Mouse (Mus musculus): Measurements from ENCODE around the gene Hist1h2bb. TPM values are rescaled to one million over a fixed set of nuclear protein-coding genes. Genes with fewer than 3 reads are reported as not detected.

The Hist1h2bb gene
- polyA plus RNA-seq, 1 experiment from 2014 or later: 4.6 TPM

DNA sequence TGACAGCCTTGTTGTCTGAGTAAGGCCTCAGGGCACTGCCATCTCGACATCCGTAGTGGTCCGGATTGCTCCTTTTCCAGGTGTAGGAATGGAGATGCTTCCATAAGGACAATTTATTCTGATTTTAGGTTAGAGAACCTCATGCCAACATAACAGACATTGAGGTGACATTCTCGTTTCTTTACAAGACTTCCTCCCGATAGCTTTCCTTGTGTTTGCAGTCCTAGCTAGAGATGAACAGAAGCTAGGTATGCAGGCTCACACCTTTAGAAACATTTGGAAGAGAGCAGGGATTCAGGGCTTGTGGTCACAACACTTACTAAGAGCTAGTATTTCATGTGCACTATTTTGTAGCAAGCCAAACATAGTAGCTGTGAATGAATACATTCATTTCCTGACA is 3.3 kb upstream of the Hist1h2bb start:
- Histone ChIP-seq H3K9me3 (ENCODE audit: control insufficient read depth, low read length) (no peaks in the 10 kb centered on the region), H3K27ac (ENCODE audit: low read depth, low read length) (peak overlapping the region; percentile 79), H3K4me3 (ENCODE audit: low read depth, low read length) (no peak overlapping the region), H3K4me1 (replicated peaks; ENCODE audit: control insufficient read depth, insufficient read depth, low read length) (peaks cover 12% of the 10 kb centered on the region), H3K27me3 (replicated peaks; ENCODE audit: control insufficient read depth, insufficient read depth, low read length) (no peaks in the 10 kb centered on the region), H3K4me2 (peak overlapping the region; percentile 34; the same call in 1 of the 2 replicates), H3K36me3 (ENCODE audit: control insufficient read depth, insufficient read depth, low read length) (no peaks in the 10 kb centered on the region), H3K9ac (ENCODE audit: low read depth, low read length) (peak overlapping the region; percentile 58)
- DNase-seq (ENCODE audit: low spot score) (no peak), ATAC-seq (replicated peaks; ENCODE audit: low FRiP score) (no peak)
- 90% methylated on average over 5 of the region's 5 CpGs for WGBS

DNA sequence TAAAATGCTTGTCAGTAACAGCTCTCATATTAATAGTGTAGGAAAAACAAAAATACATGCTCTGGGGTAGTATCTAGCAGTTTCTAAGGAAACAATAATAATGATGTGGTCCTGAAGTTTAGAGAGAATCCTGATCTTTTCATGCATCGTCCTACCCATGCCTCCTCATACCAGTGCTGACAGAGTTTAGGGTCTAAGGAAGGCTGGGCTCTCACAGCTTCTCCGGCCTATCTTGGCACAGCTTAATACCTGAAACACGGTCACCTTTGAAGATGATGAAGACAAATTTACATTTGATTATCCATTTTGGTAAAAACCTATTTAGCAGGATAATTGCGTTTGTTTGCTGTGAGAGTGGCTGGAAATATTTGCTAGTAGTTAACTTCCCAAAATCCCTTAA is 2.6 kb upstream of the Hist1h2bb start:
- H3K27me3 ChIP-seq (replicated peaks; ENCODE audit: control insufficient read depth, insufficient read depth, low read length): no peaks in the 10 kb centered on the region
- ATAC-seq (replicated peaks; ENCODE audit: low FRiP score) (no peak), DNase-seq (ENCODE audit: low spot score) (no peak)
- no peaks in the 10 kb centered on the region for H3K36me3 ChIP-seq (ENCODE audit: control insufficient read depth, insufficient read depth, low read length)
- H3K27ac ChIP-seq (ENCODE audit: low read depth, low read length): peak overlapping the region; percentile 100
- H3K9me3 ChIP-seq (ENCODE audit: control insufficient read depth, low read length): no peaks in the 10 kb centered on the region
- H3K9ac ChIP-seq (ENCODE audit: low read depth, low read length): peak overlapping the region; percentile 77
- WGBS: 43% methylated on average over 4 of the region's 4 CpGs
- H3K4me1 ChIP-seq (replicated peaks; ENCODE audit: control insufficient read depth, insufficient read depth, low read length): peaks cover 18% of the 10 kb centered on the region
- peak overlapping the region; percentile 60 for H3K4me2 ChIP-seq
- H3K4me3 ChIP-seq (ENCODE audit: low read depth, low read length): peak overlapping the region; percentile 46

DNA sequence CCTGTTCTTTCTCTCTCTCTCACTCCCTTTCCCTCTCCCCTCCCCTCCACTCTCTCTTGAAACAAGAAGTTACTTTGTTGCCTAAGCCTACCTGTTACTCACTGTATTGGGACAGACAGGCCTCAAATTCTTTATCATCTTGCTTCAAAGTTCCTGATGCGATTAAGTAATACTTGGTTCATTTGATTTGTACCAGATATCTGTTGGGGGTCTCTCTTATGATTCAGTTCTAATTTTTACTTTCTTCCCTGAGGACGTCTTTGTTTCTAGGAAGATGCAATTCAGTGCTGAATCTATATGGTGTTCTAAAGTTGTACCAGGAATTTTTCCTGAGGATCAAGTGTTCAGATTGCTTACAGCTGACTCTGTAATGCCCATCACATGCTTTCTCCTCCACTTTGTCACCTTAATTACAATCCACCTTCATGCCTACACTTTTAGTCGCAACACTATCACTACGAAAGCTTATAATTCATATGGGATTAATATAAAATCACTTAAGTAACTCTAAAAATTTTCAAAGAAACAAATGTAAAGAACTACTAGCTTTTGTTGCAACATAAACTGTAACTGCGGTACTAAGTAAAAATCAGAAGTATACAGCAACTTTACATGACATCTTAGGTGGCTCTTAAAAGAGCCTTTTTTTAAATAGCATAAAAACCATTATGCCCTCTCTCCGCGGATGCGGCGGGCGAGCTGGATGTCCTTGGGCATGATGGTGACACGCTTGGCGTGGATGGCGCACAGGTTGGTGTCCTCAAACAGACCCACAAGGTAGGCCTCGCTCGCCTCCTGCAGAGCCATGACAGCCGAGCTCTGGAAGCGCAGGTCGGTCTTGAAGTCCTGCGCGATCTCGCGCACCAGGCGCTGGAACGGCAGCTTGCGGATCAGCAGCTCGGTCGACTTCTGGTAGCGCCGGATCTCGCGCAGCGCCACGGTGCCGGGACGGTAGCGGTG is 1.8 kb upstream of the Hist1h2bb start:
- Histone ChIP-seq H3K4me1 (replicated peaks; ENCODE audit: control insufficient read depth, insufficient read depth, low read length) (peaks cover 18% of the 10 kb centered on the region), H3K4me3 (ENCODE audit: low read depth, low read length) (peak overlapping the region; percentile 46), H3K4me2 (peak overlapping the region; percentile 60)

DNA sequence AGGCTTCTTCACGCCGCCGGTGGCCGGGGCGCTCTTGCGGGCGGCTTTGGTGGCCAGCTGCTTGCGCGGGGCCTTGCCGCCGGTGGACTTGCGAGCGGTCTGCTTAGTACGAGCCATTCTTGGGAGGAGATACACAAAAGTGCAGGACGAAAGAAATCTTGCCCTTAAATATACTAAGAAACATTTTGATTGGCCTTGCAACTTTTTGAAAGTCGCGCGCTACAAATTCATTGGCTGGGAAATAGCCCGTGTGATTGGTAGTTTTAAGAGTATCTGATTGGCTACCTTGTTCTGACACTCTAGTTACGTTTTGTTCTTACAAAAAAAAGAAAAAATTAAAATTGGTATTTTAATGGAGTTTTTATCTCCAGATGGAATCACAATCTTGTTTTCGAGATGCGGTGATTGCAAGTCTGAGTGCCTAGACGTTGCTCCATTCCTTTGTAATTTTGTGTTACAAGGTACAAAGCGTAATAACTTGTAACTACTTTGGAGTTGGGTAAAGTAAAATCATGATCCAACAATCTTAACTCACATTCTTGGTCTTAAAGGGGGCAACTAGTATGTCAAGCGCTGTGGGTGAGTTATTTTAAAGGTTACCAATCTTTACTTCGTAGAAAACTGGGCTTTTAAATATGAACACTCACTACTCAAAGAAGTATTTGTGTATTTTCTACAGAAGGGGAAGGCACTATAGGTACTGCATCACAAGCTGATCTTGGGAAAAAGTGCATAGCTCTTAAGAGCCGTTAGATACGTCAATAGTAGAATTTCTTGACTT is 963 bp upstream of the Hist1h2bb start, which contains the start of gene Hist1h3c:
Hist1h3c (minus strand) TSS at position 222 of the 781 bp plus-strand sequence.
- ATAC-seq (replicated peaks; ENCODE audit: low FRiP score): peak; percentile 64
- H3K4me2 ChIP-seq: peak within 1 kb of the TSS; percentile 60
- H3K27me3 ChIP-seq (replicated peaks; ENCODE audit: control insufficient read depth, insufficient read depth, low read length): no peaks in the 10 kb centered on the region
- H3K9ac ChIP-seq (ENCODE audit: low read depth, low read length): peak within 1 kb of the TSS; percentile 88
- H3K27ac ChIP-seq (ENCODE audit: low read depth, low read length): peak within 1 kb of the TSS; percentile 100
- H3K4me1 ChIP-seq (replicated peaks; ENCODE audit: control insufficient read depth, insufficient read depth, low read length): peaks cover 18% of the 10 kb centered on the region
- DNase-seq (ENCODE audit: low spot score): peak; percentile 77
- H3K9me3 ChIP-seq (ENCODE audit: control insufficient read depth, low read length): no peaks in the 10 kb centered on the region
- H3K4me3 ChIP-seq (ENCODE audit: low read depth, low read length): peak within 1 kb of the TSS; percentile 47
- 1% methylated on average over 28 of the region's 28 CpGs for WGBS
- H3K36me3 ChIP-seq (ENCODE audit: control insufficient read depth, insufficient read depth, low read length): no peaks in the 10 kb centered on the region

More for the DNA sequence above, 1.8 kb upstream of the Hist1h2bb start:
- WGBS: 3% methylated on average over 13 of the region's 36 CpGs
- DNase-seq (ENCODE audit: low spot score) (no peak), ATAC-seq (replicated peaks; ENCODE audit: low FRiP score) (no peak)
- H3K27me3 ChIP-seq (replicated peaks; ENCODE audit: control insufficient read depth, insufficient read depth, low read length): no peaks in the 10 kb centered on the region
- H3K9me3 ChIP-seq (ENCODE audit: control insufficient read depth, low read length): no peaks in the 10 kb centered on the region
- no peaks in the 10 kb centered on the region for H3K36me3 ChIP-seq (ENCODE audit: control insufficient read depth, insufficient read depth, low read length)
- peak overlapping the region; percentile 100 for H3K27ac ChIP-seq (ENCODE audit: low read depth, low read length)
- H3K9ac ChIP-seq (ENCODE audit: low read depth, low read length): peak overlapping the region; percentile 77

DNA sequence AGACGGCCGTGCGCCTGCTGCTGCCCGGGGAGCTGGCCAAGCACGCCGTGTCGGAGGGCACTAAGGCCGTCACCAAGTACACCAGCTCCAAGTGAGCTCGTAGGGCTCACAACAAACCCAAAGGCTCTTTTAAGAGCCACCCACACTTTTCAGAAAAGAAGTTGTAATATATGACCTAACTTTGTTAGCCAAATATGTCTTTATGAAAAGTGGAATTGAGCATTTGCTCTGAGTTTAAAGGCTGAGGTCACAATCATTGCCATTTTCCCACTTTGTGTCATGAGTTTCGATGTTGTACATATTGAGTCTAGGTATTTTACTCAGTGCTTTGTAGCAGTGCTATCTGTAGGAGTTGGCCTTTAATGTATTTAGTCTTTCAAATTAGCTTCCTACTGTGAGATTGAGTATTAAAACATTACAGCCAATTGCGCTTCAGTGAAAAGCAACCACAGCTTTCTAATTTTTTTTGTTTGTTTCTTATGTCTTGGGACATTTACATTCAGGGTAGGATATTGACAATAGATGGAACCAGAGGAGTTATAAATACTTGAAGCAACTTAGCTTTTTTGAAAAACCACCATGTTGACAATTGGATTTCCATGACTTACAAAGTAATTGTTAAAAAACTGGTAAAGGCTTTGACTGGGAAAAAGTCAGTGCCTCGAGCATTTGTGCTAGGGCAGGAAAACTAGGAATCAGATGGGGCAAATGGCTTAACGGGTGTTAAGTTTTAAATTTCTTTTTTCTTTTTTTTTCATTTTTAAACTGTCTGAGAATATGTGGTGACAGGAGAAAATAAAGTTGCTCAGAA is 752 bp downstream of the Hist1h2bb start:
- peak overlapping the region; percentile 100 for H3K27ac ChIP-seq (ENCODE audit: low read depth, low read length)
- 7% methylated on average over 11 of the region's 13 CpGs for WGBS
- no peaks in the 10 kb centered on the region for H3K9me3 ChIP-seq (ENCODE audit: control insufficient read depth, low read length)
- H3K9ac ChIP-seq (ENCODE audit: low read depth, low read length): peak overlapping the region; percentile 74
- peak overlapping the region; percentile 16 for H3K4me3 ChIP-seq (ENCODE audit: low read depth, low read length)
- no peaks in the 10 kb centered on the region for H3K36me3 ChIP-seq (ENCODE audit: control insufficient read depth, insufficient read depth, low read length)
- no peak for DNase-seq (ENCODE audit: low spot score)
- peak overlapping the region; percentile 60 for H3K4me2 ChIP-seq
- no peaks in the 10 kb centered on the region for H3K27me3 ChIP-seq (replicated peaks; ENCODE audit: control insufficient read depth, insufficient read depth, low read length)
- peak; percentile 8 for ATAC-seq (replicated peaks; ENCODE audit: low FRiP score)
- peaks cover 11% of the 10 kb centered on the region for H3K4me1 ChIP-seq (replicated peaks; ENCODE audit: control insufficient read depth, insufficient read depth, low read length)

DNA sequence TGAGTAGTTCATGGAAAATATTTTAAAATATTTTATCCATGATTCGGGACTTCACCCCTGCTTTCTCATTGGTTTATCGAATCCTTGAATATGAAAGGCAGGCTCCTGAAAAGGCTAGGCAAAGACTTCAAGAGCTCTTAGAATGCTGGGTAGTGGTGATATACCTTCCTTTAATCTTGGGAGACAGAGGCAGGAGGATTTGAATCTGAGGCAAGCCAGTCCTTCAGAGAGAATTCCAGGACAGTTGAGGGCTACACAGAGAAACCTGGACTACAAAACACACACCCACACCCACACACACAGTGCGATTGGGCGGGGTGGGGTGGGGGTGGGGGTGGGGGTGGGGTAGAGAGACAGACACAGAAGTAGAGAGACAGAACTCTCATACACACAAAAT is 1.4 kb downstream of the Hist1h2bb start:
- H3K36me3 ChIP-seq (ENCODE audit: control insufficient read depth, insufficient read depth, low read length): no peaks in the 10 kb centered on the region
- no peaks in the 10 kb centered on the region for H3K27me3 ChIP-seq (replicated peaks; ENCODE audit: control insufficient read depth, insufficient read depth, low read length)
- H3K4me2 ChIP-seq: peak overlapping the region; percentile 60
- H3K27ac ChIP-seq (ENCODE audit: low read depth, low read length): peak overlapping the region; percentile 100
- no peak for ATAC-seq (replicated peaks; ENCODE audit: low FRiP score)
- peak overlapping the region; percentile 16; the same call in 1 of the 2 replicates for H3K4me3 ChIP-seq (ENCODE audit: low read depth, low read length)
- H3K9ac ChIP-seq (ENCODE audit: low read depth, low read length): peak overlapping the region; percentile 74
- no peaks in the 10 kb centered on the region for H3K9me3 ChIP-seq (ENCODE audit: control insufficient read depth, low read length)
- peaks cover 11% of the 10 kb centered on the region for H3K4me1 ChIP-seq (replicated peaks; ENCODE audit: control insufficient read depth, insufficient read depth, low read length)
- 5% methylated on average over 4 of the region's 4 CpGs for WGBS
- no peak for DNase-seq (ENCODE audit: low spot score)

DNA sequence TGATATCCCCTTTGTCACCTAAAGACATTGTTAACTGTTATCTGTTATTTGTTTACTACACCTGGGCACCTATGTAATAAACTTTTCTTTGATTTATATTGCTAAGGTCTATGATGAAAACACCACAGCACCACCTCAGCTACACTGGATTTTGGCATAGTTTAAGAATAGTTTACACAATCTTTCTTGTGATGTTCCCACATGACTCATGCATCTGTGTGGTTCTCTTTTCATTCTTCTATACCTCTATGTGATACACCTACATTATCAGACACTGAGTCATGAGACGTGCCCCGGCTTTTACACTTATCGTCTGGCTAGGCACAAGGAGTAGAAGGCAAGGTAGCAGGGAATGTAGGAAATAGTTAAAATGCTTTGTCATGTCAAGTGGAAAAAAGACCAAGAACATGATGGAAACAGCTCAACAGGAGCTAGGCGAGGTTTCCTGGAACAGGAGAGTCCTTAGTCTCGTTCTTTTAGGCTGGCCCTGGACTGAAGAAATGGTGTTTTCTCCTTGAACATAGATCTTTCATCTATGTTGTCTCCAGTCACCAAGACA is 3.1 kb downstream of the Hist1h2bb start:
- no peaks in the 10 kb centered on the region for H3K36me3 ChIP-seq (ENCODE audit: control insufficient read depth, insufficient read depth, low read length)
- H3K9ac ChIP-seq (ENCODE audit: low read depth, low read length): no peak overlapping the region
- ATAC-seq (replicated peaks; ENCODE audit: low FRiP score): no peak
- H3K27ac ChIP-seq (ENCODE audit: low read depth, low read length): peak overlapping the region; percentile 94
- no peak overlapping the region for H3K4me2 ChIP-seq
- no peak overlapping the region for H3K4me3 ChIP-seq (ENCODE audit: low read depth, low read length)
- H3K9me3 ChIP-seq (ENCODE audit: control insufficient read depth, low read length): no peaks in the 10 kb centered on the region
- no peak for DNase-seq (ENCODE audit: low spot score)
- WGBS: 83% methylated on average over 5 of the region's 5 CpGs
- peaks cover 13% of the 10 kb centered on the region for H3K4me1 ChIP-seq (replicated peaks; ENCODE audit: control insufficient read depth, insufficient read depth, low read length)
- no peaks in the 10 kb centered on the region for H3K27me3 ChIP-seq (replicated peaks; ENCODE audit: control insufficient read depth, insufficient read depth, low read length)

Data from liver, embryonic 11.5 days (tissue).